Mouse (Mus musculus): ENCODE measurements around the gene Ocm. TPM values are rescaled to one million over a fixed set of nuclear protein-coding genes. Genes with fewer than 3 reads are reported as not detected.

Gene Ocm
- polyA plus RNA-seq, 1 experiment from 2014 or later = 5.9 TPM

DNA sequence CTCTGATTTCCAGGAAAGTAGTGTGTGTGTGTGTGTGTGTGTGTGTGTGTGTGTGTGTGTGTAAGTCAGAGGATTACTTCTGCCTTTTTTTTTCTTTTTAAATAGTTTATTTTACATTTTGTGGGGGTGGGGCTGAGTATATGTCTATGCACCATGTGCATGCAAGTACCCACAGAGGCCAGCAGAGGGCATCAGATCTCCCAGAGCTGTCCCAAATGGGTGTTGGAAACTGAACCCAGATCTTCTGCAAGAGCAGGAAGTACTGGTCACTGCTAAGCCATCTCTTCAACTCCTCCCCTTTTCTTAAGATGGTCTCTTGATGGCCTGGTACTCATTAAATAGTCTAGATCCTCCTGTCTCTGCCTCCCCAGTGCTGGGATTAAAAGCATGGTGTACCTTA, 24.8 kb upstream of the Ocm start:
- DNase-seq (ENCODE audit: low spot score) = no peak
- no peak for ATAC-seq (replicated peaks; ENCODE audit: low FRiP score, low read depth)

DNA sequence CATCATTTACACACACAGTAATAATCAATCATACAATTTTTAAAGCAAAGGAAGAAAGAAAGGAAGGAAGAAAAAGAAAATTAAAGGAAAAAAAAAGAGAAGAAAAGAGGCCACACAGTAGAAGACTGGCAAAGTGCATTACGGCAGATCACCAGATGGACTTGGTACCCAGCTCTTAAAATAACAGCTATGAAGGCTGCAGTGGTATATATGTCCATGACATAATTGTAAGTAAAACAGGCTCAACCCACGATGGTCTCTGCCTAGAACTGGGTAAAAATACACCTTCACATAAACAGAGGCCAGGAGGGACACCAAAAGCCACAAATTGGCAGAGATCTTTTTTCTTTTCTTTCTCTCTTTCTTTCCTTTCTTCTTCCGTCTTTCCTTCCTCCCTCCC, 23.4 kb upstream of the Ocm start:
- H3K4me2 ChIP-seq (ENCODE audit: low read length) = no peak overlapping the region
- no peaks in the 10 kb centered on the region for H3K27me3 ChIP-seq (ENCODE audit: insufficient read depth, low read length)
- TF ChIP-seq CTCF (IDR thresholded peaks at IDR 0.05; ENCODE audit: low read depth) = no peak
- H3K4me1 ChIP-seq (replicated peaks; ENCODE audit: insufficient read depth, low read length) = no peaks in the 10 kb centered on the region
- no peak overlapping the region for H3K9ac ChIP-seq (ENCODE audit: low read depth, low read length)
- H3K27ac ChIP-seq = no peak overlapping the region
- H3K36me3 ChIP-seq (ENCODE audit: insufficient read depth, low read length) = no peaks in the 10 kb centered on the region
- WGBS = 67% methylated on average over 3 of the region's 3 CpGs
- ATAC-seq (replicated peaks; ENCODE audit: low FRiP score, low read depth) (no peak), DNase-seq (ENCODE audit: low spot score) (no peak)
- H3K4me3 ChIP-seq (replicated peaks; ENCODE audit: low read depth, low read length) = no peak overlapping the region
- H3K9me3 ChIP-seq (replicated peaks; ENCODE audit: low read length) = no peaks in the 10 kb centered on the region

More for the DNA sequence above, 24.8 kb upstream of the Ocm start:
- Histone ChIP-seq H3K36me3 (ENCODE audit: insufficient read depth, low read length) (no peaks in the 10 kb centered on the region), H3K9ac (ENCODE audit: low read depth, low read length) (no peak overlapping the region), H3K27me3 (ENCODE audit: insufficient read depth, low read length) (no peaks in the 10 kb centered on the region), H3K4me3 (replicated peaks; ENCODE audit: low read depth, low read length) (no peak overlapping the region), H3K9me3 (replicated peaks; ENCODE audit: low read length) (no peaks in the 10 kb centered on the region), H3K27ac (no peak overlapping the region), H3K4me1 (replicated peaks; ENCODE audit: insufficient read depth, low read length) (no peaks in the 10 kb centered on the region), H3K4me2 (ENCODE audit: low read length) (no peak overlapping the region)
- peak; percentile 53 for TF ChIP-seq CTCF (IDR thresholded peaks at IDR 0.05; ENCODE audit: low read depth)

DNA sequence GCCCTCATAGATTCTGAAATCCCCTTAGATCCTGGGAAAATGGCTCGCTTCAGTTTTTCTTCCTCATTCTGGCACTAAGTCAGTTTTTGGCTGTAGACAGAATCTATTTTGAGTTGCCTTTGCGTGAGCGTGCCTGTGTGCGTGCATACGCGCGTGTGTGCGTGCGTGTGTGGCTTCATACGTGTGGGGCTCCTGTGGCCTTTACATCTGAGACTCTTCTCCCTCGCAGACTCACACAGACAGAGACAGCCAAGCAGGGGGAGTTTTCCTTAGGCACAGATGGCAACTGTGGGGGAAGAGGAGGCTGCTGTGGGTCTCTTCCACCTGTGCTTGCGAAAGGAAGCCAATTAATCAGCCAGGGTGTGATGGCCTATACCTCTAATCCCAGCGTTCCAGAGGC, 20.9 kb upstream of the Ocm start:
- no peak for TF ChIP-seq CTCF (IDR thresholded peaks at IDR 0.05; ENCODE audit: low read depth)
- H3K9ac ChIP-seq (ENCODE audit: low read depth, low read length) = no peak overlapping the region
- no peaks in the 10 kb centered on the region for H3K4me1 ChIP-seq (replicated peaks; ENCODE audit: insufficient read depth, low read length)
- no peaks in the 10 kb centered on the region for H3K9me3 ChIP-seq (replicated peaks; ENCODE audit: low read length)
- H3K27me3 ChIP-seq (ENCODE audit: insufficient read depth, low read length) = no peaks in the 10 kb centered on the region
- ATAC-seq (replicated peaks; ENCODE audit: low FRiP score, low read depth) = no peak
- WGBS = 64% methylated on average over 13 of the region's 13 CpGs
- no peak overlapping the region for H3K4me2 ChIP-seq (ENCODE audit: low read length)
- no peak for DNase-seq (ENCODE audit: low spot score)
- no peak overlapping the region for H3K4me3 ChIP-seq (replicated peaks; ENCODE audit: low read depth, low read length)
- H3K36me3 ChIP-seq (ENCODE audit: insufficient read depth, low read length) = no peaks in the 10 kb centered on the region
- H3K27ac ChIP-seq = no peak overlapping the region

- no peaks in the 10 kb centered on the region for H3K27me3 ChIP-seq (ENCODE audit: insufficient read depth, low read length)
- no peak overlapping the region for H3K27ac ChIP-seq
- TF ChIP-seq CTCF (IDR thresholded peaks at IDR 0.05; ENCODE audit: low read depth) = no peak
- no peaks in the 10 kb centered on the region for H3K36me3 ChIP-seq (ENCODE audit: insufficient read depth, low read length)
- no peak for DNase-seq (ENCODE audit: low spot score)
- 73% methylated on average over 11 of the region's 11 CpGs for WGBS
- H3K4me1 ChIP-seq (replicated peaks; ENCODE audit: insufficient read depth, low read length) = no peaks in the 10 kb centered on the region
- H3K4me2 ChIP-seq (ENCODE audit: low read length) = no peak overlapping the region
- no peak; the same call in 1 of the 2 replicates for ATAC-seq (replicated peaks; ENCODE audit: low FRiP score, low read depth)
- H3K9ac ChIP-seq (ENCODE audit: low read depth, low read length) = no peak overlapping the region
- no peaks in the 10 kb centered on the region for H3K9me3 ChIP-seq (replicated peaks; ENCODE audit: low read length)
- no peak overlapping the region for H3K4me3 ChIP-seq (replicated peaks; ENCODE audit: low read depth, low read length)
These were observed 16.7 kb upstream of the Ocm start for GRCm38 (mm10) chr5:144043166-144043565.

DNA sequence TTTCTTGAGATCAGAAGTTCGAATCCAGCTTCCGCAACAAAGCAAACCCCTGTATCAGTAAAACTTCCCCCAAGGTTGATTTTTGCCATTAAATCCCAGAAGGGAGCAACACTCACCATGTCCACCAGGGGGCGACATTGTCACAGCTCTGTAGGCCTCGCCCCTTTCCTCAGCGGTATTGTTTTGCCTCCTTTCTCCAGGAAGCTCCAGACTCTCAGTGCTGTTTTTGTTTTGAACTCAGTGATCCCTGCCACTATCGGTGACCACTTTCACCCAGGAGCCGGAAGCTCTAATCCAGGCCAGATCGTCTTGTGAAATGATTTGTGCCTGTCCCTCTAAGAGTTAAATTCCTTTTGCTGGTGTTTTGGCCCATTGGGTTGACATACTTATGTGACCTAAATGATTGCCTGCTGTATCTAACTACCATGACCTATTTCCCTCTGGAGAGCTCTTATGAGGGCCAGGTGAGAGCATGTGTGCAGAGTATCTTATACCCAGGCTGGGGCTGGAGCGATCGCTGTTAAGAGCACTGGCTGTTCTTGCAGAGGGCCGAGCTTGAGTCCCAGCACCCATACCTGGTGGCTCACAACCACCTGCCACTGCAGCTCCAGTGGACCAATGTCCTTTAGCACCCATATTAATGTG, 14.4 kb upstream of the Ocm start:
- no peaks in the 10 kb centered on the region for H3K36me3 ChIP-seq (ENCODE audit: insufficient read depth, low read length)
- 36% methylated on average over 11 of the region's 11 CpGs for WGBS
- H3K4me1 ChIP-seq (replicated peaks; ENCODE audit: insufficient read depth, low read length) = no peaks in the 10 kb centered on the region
- ATAC-seq (replicated peaks; ENCODE audit: low FRiP score, low read depth) (peak; percentile 43; the same call in 1 of the 2 replicates), DNase-seq (ENCODE audit: low spot score) (peak; percentile 87)
- no peaks in the 10 kb centered on the region for H3K27me3 ChIP-seq (ENCODE audit: insufficient read depth, low read length)
- no peaks in the 10 kb centered on the region for H3K9me3 ChIP-seq (replicated peaks; ENCODE audit: low read length)
- H3K9ac ChIP-seq (ENCODE audit: low read depth, low read length) = no peak overlapping the region
- TF ChIP-seq CTCF (IDR thresholded peaks at IDR 0.05; ENCODE audit: low read depth) = peak; percentile 97
- H3K4me3 ChIP-seq (replicated peaks; ENCODE audit: low read depth, low read length) = no peak overlapping the region
- peak overlapping the region; percentile 34 for H3K4me2 ChIP-seq (ENCODE audit: low read length)
- H3K27ac ChIP-seq = peak overlapping the region; percentile 19; the same call in 1 of the 2 replicates

- 97% methylated on average over 5 of the region's 5 CpGs for WGBS
- H3K27ac ChIP-seq = no peak overlapping the region
These were observed 13.4 kb upstream of the Ocm start for GRCm38 (mm10) chr5:144039886-144040285.

More at GRCm38 (mm10) chr5:144039886-144040285, 13.4 kb upstream of the Ocm start:
- H3K36me3 ChIP-seq (ENCODE audit: insufficient read depth, low read length) = no peaks in the 10 kb centered on the region
- TF ChIP-seq CTCF (IDR thresholded peaks at IDR 0.05; ENCODE audit: low read depth) = no peak
- H3K9me3 ChIP-seq (replicated peaks; ENCODE audit: low read length) = no peaks in the 10 kb centered on the region
- H3K27me3 ChIP-seq (ENCODE audit: insufficient read depth, low read length) = no peaks in the 10 kb centered on the region
- DNase-seq (ENCODE audit: low spot score) = no peak
- no peak for ATAC-seq (replicated peaks; ENCODE audit: low FRiP score, low read depth)
- no peak overlapping the region for H3K4me2 ChIP-seq (ENCODE audit: low read length)
- no peak overlapping the region for H3K4me3 ChIP-seq (replicated peaks; ENCODE audit: low read depth, low read length)
- H3K4me1 ChIP-seq (replicated peaks; ENCODE audit: insufficient read depth, low read length) = no peaks in the 10 kb centered on the region
- no peak overlapping the region for H3K9ac ChIP-seq (ENCODE audit: low read depth, low read length)

Data from kidney, postnatal 0 days (tissue).